Mouse (Mus musculus) G1E (cell line): ENCODE results near the gene Galm. TPM values are rescaled to one million over a fixed set of nuclear protein-coding genes. Genes with fewer than 3 reads are reported as not detected.

Experiments used
- ATAC-seq: 2 replicates; pipeline ENCODE4 v1.8.0; 2016; ENCODE audit warnings: mild to moderate bottlenecking; ENCODE audit not compliant: insufficient number of reproducible peaks, poor library complexity, low FRiP score, severe bottlenecking; ENCODE audit errors: extremely low read depth
- DNase-seq: peaks from one replicate; pipeline ENCODE4 v3.0.0; 2012; ENCODE audit warnings: low spot score
- H3K27me3 ChIP-seq: 2 replicates; pipeline ENCODE4 v1.6.1; 2012; ENCODE audit warnings: mild to moderate bottlenecking, low read length, inconsistent platforms; ENCODE audit not compliant: insufficient read depth
- H3K36me3 ChIP-seq: replicated peaks from 2 replicates; pipeline ENCODE3; 2012; ENCODE audit warnings: mild to moderate bottlenecking, inconsistent platforms
- H3K4me1 ChIP-seq: 2 replicates; pipeline ENCODE4 v1.6.1; 2012; ENCODE audit warnings: low read depth, low read length, inconsistent platforms, mixed read lengths; ENCODE audit not compliant: insufficient read depth
- H3K4me3 ChIP-seq: 2 replicates; pipeline ENCODE4 v1.5.1; 2012; ENCODE audit warnings: low read depth, mild to moderate bottlenecking, inconsistent platforms, low read length, moderate library complexity, mixed read lengths
- H3K9me3 ChIP-seq: replicated peaks from 2 replicates; pipeline ENCODE4 v1.6.1; 2012; ENCODE audit warnings: inconsistent platforms
- CTCF ChIP-seq: IDR thresholded peaks from 2 replicates; pipeline ENCODE4 v1.5.1; 2012; ENCODE audit warnings: low read depth, low read length, inconsistent platforms, mixed read lengths
- GATA1 ChIP-seq: IDR thresholded peaks from 2 replicates; pipeline ENCODE4 v1.6.1; 2012; ENCODE audit warnings: borderline replicate concordance, low read length, inconsistent platforms, mixed read lengths
- GATA2 ChIP-seq: IDR thresholded peaks from 2 replicates; pipeline ENCODE4 v1.6.1; 2012; ENCODE audit warnings: low read depth, low read length, inconsistent platforms, borderline replicate concordance
- POLR2AphosphoS5 ChIP-seq: IDR thresholded peaks from 2 replicates; pipeline ENCODE4 v1.6.1; 2012; ENCODE audit warnings: low read depth, low read length, inconsistent platforms; ENCODE audit not compliant: insufficient replicate concordance
- TAL1 ChIP-seq: conservative IDR thresholded peaks from 2 replicates; pipeline ENCODE4 v1.6.1; 2012; ENCODE audit warnings: low read depth, low read length, inconsistent platforms, mixed read lengths
- polyA plus RNA-seq: library from polyadenylated mRNA; stranded (reverse); fragments of >175 nt; gene quantifications from 2 replicates; pipeline ENCODE4 v1.2.3, GENCODE M21; 2012
- total RNA-seq, 2 experiments: library from RNA; stranded (forward) in 1 of 2; stranded (reverse) in 1 of 2; fragments of 200-1000 nt in 1 of 2; fragments of >200 nt in 1 of 2; fragmentation: Nextera tagmentation in 1 of 2; gene quantifications; 2 replicates each; pipeline ENCODE4 v1.2.3; 2014 to 2017

Galm gene
- total and polyA plus RNA-seq, 3 experiments, result not detected

DNA sequence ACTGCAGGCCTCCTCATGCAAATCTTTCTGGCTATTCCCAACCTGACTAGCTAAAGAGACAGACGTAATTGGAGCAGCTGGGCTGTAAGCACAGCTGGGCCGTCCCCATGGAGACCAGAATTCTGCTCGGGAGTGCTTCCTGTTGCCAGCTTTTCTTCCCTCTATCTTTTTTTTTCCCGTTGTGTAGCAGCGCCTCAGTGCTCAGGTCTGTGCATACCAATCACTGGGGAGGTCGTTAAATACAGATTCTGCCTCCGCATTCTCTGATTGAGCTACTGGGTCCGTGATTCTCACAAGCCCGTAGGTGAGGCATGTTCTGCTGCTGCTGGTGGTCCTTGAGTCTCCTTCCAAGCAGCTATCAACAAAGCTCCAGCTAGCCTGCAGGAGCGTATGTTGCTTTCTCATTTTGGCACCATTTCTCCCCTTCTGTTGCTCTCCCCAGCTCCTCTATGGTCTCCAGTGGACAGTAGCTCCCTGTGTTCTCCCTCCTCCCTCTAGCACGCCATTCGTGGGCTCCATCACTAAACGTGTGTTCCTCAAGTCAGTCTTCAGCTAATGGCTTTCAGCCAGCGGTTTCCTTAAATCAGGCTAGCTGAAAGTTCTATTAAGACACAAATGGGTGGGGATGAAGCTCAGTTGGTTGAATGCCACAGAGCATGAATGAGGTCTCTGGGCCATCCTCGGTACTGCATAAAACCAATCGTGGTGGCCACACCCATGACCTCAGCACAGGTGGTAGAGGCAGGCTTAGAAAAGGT, 41.3 kb downstream of the Galm start:
- Histone ChIP-seq H3K36me3 (no peaks in the 10 kb centered on the region), H3K4me1 (no peaks in the 10 kb centered on the region), H3K9me3 (no peaks in the 10 kb centered on the region), H3K4me3 (no peak overlapping the region), H3K27me3 (peaks cover 39% of the 10 kb centered on the region)
- no peak for DNase-seq
- no peak for ATAC-seq
- TF ChIP-seq CTCF (no peak), GATA2 (no peak), GATA1 (no peak), TAL1 (no peak), POLR2AphosphoS5 (no peak)

GRCm38 (mm10) chr17:80169792-80170191, 42.5 kb downstream of the Galm start:
- Histone ChIP-seq H3K27me3 (peaks cover 48% of the 10 kb centered on the region), H3K4me1 (no peaks in the 10 kb centered on the region), H3K4me3 (no peak overlapping the region), H3K9me3 (no peaks in the 10 kb centered on the region), H3K36me3 (no peaks in the 10 kb centered on the region)
- no peak for DNase-seq
- no peak for TF ChIP-seq POLR2AphosphoS5
- TF ChIP-seq CTCF, result no peak
- TF ChIP-seq GATA1, result no peak
- no peak for TF ChIP-seq GATA2
- no peak for ATAC-seq

DNA sequence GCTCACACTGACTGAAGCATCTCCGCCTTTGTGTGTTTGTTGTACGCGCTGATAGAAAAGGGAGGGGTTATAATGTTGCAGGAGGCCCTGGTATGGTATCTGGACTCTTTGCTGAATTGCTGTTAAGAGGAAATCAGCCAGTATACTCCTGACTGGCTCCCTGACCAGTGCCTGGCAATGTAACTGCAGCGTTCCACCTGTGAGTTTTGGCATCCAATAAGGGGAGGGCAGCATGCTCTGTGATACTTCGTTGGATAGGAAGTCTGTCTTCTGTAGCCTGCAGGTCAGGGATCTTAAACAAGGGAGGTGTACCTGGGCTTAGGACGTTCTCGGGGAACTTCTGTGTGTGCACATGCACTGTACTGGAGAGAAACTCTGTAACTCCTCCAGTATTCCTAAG, 43.7 kb downstream of the Galm start:
- Histone ChIP-seq H3K36me3 (no peaks in the 10 kb centered on the region), H3K9me3 (no peaks in the 10 kb centered on the region), H3K4me3 (no peak overlapping the region), H3K4me1 (no peaks in the 10 kb centered on the region), H3K27me3 (peaks cover 48% of the 10 kb centered on the region)
- no peak for DNase-seq
- no peak for ATAC-seq
- no peak for TF ChIP-seq TAL1
- TF ChIP-seq GATA1, result no peak
- no peak for TF ChIP-seq POLR2AphosphoS5
- TF ChIP-seq CTCF, result no peak
- no peak for TF ChIP-seq GATA2

DNA sequence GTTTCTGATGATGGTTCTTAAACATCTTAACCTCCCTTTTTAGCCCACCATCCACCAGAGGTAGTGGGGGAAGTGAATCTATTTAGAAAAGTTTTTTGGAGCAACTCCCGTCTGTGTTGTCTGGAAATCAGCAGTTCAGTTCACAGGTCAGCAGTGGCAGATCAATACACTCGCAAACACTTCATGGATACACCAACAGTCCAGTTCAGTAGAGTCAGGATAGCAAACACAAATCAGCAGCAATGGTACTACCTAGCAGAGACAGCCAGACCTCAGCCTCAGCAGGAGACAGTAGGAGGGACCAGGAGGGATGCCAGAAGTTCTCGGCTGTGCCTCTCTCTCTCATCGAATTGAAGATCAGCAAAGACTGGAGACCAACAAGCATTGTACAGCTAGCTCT, 44.7 kb downstream of the Galm start:
- DNase-seq, result no peak

DNA sequence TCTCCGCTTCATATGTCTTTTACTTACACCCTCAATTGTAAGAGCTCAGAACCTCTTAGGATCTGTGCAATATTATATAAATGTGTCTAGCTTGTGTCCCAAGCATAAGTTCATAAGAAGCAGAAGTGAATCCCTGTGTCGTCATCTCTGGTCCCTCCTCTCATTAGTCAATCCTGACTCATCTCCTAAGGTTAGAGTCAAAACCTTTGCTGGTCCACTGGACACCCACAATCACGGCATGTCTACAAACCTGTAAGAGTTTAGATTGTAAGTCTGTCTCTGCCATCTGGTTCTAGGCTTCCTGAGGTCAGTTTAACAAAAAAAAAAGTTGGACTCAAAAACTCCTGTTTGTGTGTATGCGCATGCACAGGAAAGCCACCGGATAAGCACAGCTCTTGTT, 45.5 kb downstream of the Galm start:
- TF ChIP-seq GATA1 (no peak), POLR2AphosphoS5 (no peak), TAL1 (no peak)
- no peak for DNase-seq
- Histone ChIP-seq H3K4me1 (no peaks in the 10 kb centered on the region), H3K36me3 (no peaks in the 10 kb centered on the region), H3K4me3 (no peak overlapping the region), H3K27me3 (peaks cover 39% of the 10 kb centered on the region), H3K9me3 (no peaks in the 10 kb centered on the region)
- ATAC-seq, result no peak

More for the DNA sequence above, 44.7 kb downstream of the Galm start:
- no peaks in the 10 kb centered on the region for H3K9me3 ChIP-seq
- H3K4me1 ChIP-seq, result no peaks in the 10 kb centered on the region
- H3K27me3 ChIP-seq, result peaks cover 46% of the 10 kb centered on the region
- no peak overlapping the region for H3K4me3 ChIP-seq
- no peaks in the 10 kb centered on the region for H3K36me3 ChIP-seq
- no peak for ATAC-seq
- TF ChIP-seq CTCF, result no peak
- no peak for TF ChIP-seq TAL1
- TF ChIP-seq POLR2AphosphoS5, result no peak
- TF ChIP-seq GATA2, result no peak
- no peak for TF ChIP-seq GATA1

DNA sequence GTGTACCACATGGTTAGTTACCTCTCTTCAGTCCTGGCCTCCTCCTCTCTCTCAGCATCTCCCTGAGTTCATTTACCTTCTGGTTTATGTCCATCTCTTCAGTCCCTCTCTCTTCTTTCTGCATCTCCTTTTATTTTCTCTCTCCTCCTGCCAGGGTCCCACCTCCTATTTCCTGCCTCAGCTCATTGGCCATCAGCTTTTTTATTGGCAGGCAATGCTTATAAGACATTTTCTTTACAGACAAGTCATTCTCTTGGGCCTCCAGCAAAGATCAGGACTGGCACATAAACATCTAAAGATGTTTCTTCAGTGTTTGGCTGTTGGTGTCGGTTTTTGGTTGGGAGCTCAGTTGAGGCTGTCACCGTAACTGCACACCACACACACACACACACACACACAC, 46.4 kb downstream of the Galm start:
- no peak for TF ChIP-seq GATA2
- TF ChIP-seq CTCF, result no peak
- no peak for TF ChIP-seq TAL1
- no peak for TF ChIP-seq POLR2AphosphoS5
- Histone ChIP-seq H3K9me3 (no peaks in the 10 kb centered on the region), H3K4me1 (no peaks in the 10 kb centered on the region), H3K4me3 (no peak overlapping the region), H3K27me3 (peaks cover 34% of the 10 kb centered on the region), H3K36me3 (no peaks in the 10 kb centered on the region)
- DNase-seq (no peak), ATAC-seq (no peak)

- no peak for TF ChIP-seq CTCF
- no peak for TF ChIP-seq POLR2AphosphoS5
- TF ChIP-seq GATA2, result no peak
- H3K4me3 ChIP-seq, result no peak overlapping the region
- H3K4me1 ChIP-seq, result no peaks in the 10 kb centered on the region
- ATAC-seq (no peak), DNase-seq (no peak)
- peaks cover 29% of the 10 kb centered on the region for H3K27me3 ChIP-seq
- H3K9me3 ChIP-seq, result no peaks in the 10 kb centered on the region
- no peaks in the 10 kb centered on the region for H3K36me3 ChIP-seq
These were observed 46.9 kb downstream of the Galm start for GRCm38 (mm10) chr17:80174146-80174545.
